Mouse (Mus musculus) stomach, embryonic 15.5 days (tissue): Measurements from ENCODE around the gene Sbf2. TPM values are rescaled to one million over a fixed set of nuclear protein-coding genes. Genes with fewer than 3 reads are reported as not detected.
"Not testable (repeated sequence)": the region's sequence is repeated elsewhere in the genome, so short reads cannot be mapped to it uniquely, and the experiment has no call there.

Experiments
- ATAC-seq: fragments of 200-750 bp; cut with Nextera tagmentation; 2 replicates; pipeline ENCODE4 v1.8.0; 2017; ENCODE audit warnings: low read depth, moderate number of reproducible peaks, moderate TSS enrichment; ENCODE audit not compliant: insufficient read depth, low FRiP score
- H3K27ac ChIP-seq: fragments of 300-500 bp; sonication (generic); 2 replicates; pipeline ENCODE4 v1.5.1; 2015; ENCODE audit warnings: mild to moderate bottlenecking, inconsistent platforms
- H3K27me3 ChIP-seq: fragments of 300-500 bp; sonication (generic); replicated peaks from 2 replicates; pipeline ENCODE4 v1.6.1; 2015; ENCODE audit warnings: inconsistent platforms
- H3K36me3 ChIP-seq: fragments of 300-500 bp; sonication (generic); 2 replicates; pipeline ENCODE4 v1.6.1; 2015; ENCODE audit warnings: inconsistent platforms
- H3K4me1 ChIP-seq: fragments of 300-500 bp; sonication (generic); 2 replicates; pipeline ENCODE4 v1.6.1; 2015; ENCODE audit warnings: inconsistent platforms
- H3K4me2 ChIP-seq: fragments of 300-500 bp; sonication (generic); 2 replicates; pipeline ENCODE4 v1.6.1; 2015; ENCODE audit warnings: mild to moderate bottlenecking, inconsistent platforms
- H3K4me3 ChIP-seq: fragments of 300-500 bp; sonication (generic); replicated peaks from 2 replicates; pipeline ENCODE4 v1.5.1; 2015; ENCODE audit warnings: inconsistent platforms
- H3K9ac ChIP-seq: fragments of 300-500 bp; sonication (generic); 2 replicates; pipeline ENCODE4 v1.6.1; 2015; ENCODE audit warnings: inconsistent platforms
- H3K9me3 ChIP-seq: fragments of 300-500 bp; sonication (generic); 2 replicates; pipeline ENCODE4 v1.6.1; 2016; ENCODE audit warnings: inconsistent platforms
- WGBS: fragments of 180-500 bp; shearing (Covaris S2); methylation state at CpG from one replicate; pipeline ENCODE4 v1.1.7; 2015; 5-methylcytosine and 5-hydroxymethylcytosine counted together
- polyA plus RNA-seq: library from polyadenylated mRNA; unstranded; fragments of >200 nt; fragmentation: Nextera tagmentation; extraction: Ambion mirVana; gene quantifications from 2 replicates; pipeline ENCODE4 v1.2.1, GENCODE M21; 2015

The Sbf2 gene
- polyA plus RNA-seq, 1 experiment from 2014 or later = 29.2 TPM

DNA sequence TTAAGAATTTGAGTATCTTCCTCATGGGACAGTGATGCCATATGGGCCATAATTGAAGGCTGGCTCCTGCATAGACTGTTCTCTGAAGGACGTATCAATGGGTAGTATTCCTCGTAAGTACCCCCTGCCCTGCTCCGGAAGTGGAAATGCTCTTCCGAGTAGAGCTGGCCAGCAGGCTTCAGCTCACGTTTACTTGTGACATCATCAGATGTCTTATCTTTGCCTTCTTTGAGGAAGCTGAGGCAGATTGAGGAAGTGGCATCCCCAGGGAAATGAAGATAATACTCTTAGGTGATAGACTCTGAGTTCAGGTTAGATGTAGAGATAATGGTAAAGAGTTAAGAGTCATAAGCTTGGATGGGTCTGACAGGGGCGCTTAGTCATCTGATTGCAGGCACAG lies 31.1 kb upstream of the Sbf2 start:
- Histone ChIP-seq H3K27me3 (no peaks in the 10 kb centered on the region), H3K9me3 (no peaks in the 10 kb centered on the region), H3K9ac (no peak overlapping the region), H3K4me2 (no peak overlapping the region), H3K4me1 (peaks cover 6% of the 10 kb centered on the region; the same call in 1 of the 2 replicates), H3K4me3 (no peak overlapping the region), H3K36me3 (no peaks in the 10 kb centered on the region), H3K27ac (no peak overlapping the region)
- no peak for ATAC-seq
- WGBS = 73% methylated on average over 6 of the region's 6 CpGs

DNA sequence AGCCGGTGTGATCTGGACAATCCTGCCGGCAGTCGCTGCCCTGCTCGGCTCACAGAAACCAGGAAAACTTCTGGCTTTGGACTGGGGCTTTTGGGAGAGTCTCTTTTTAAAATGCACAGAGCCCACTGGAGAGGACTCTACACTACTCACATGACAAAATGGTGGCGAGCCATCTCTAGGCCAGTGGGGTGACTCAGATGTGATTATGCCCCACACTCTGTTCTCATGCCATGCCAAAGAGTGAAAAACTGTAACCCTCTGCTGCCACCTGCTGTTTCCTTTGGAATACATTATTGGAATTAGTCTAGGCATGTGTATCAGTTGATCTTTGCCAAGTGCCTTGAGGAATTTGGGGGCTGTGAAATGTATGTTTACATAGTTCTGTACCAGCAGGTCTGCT lies 30.6 kb upstream of the Sbf2 start:
- ATAC-seq = peak; percentile 47; the same call in 1 of the 2 replicates
- no peak overlapping the region for H3K9ac ChIP-seq
- WGBS = 69% methylated on average over 5 of the region's 5 CpGs
- H3K27ac ChIP-seq = no peak overlapping the region
- peaks cover 6% of the 10 kb centered on the region; the same call in 1 of the 2 replicates for H3K4me1 ChIP-seq
- H3K4me2 ChIP-seq = no peak overlapping the region
- H3K36me3 ChIP-seq = no peaks in the 10 kb centered on the region
- no peak overlapping the region for H3K4me3 ChIP-seq
- no peaks in the 10 kb centered on the region for H3K9me3 ChIP-seq
- no peaks in the 10 kb centered on the region for H3K27me3 ChIP-seq

DNA sequence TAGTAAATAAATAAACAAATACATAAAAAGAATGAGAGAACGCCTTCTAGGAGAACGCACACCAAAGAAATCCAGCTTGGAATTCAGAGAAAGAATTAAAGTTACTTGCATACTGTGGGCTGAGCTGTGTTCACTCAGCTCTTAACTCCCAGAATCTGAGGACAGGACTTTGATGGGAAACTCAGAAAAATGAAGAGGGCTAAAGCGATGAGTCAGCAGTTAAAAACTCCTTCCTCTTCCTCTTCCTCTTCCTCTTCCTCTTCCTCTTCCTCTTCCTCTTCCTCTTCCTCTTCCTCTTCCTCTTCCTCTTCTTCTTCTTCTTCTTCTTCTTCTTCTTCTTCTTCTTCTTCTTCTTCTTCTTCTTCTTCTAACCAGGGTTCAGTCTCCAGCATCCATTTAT lies 25.2 kb upstream of the Sbf2 start:
- not testable (repeated sequence) for H3K36me3 ChIP-seq, H3K9ac ChIP-seq, H3K9me3 ChIP-seq, H3K27ac ChIP-seq, H3K4me2 ChIP-seq, ATAC-seq, H3K4me3 ChIP-seq, H3K27me3 ChIP-seq
- WGBS = 96% methylated on average over 3 of the region's 3 CpGs
- peaks cover 12% of the 10 kb centered on the region for H3K4me1 ChIP-seq

DNA sequence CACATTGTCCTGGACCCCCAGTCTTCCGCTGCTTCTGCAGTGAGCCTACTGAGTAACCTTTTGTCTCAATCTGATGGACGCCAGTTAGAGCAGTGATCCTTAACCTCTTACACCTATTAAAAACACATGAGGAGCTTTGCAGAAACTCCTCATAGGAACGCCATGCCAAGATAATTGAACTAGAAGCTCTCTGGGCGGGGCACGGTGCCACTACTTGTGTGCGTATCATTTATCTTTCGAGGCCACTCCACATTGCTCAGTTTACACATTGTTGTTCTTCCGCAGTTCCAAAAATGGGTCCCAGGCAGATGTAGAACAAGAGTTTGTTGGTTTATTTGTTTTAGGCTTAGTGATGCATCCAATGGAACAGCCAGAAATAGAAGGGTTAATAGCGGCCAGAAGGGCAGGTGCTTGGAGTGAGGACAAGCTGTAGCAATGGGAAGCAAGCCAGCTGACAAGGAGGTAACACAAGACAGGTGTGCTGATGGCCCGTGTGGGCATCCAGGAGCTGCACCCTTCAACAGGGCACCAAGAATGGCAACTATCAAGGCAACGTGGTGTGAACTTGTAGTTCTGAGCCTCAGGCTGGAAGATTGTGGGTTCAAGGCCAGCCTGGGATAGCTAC lies 24.7 kb upstream of the Sbf2 start:
- no peak for ATAC-seq
- Histone ChIP-seq H3K9ac (no peak overlapping the region), H3K4me2 (no peak overlapping the region), H3K36me3 (no peaks in the 10 kb centered on the region), H3K4me1 (peaks cover 12% of the 10 kb centered on the region), H3K27me3 (no peaks in the 10 kb centered on the region), H3K9me3 (no peaks in the 10 kb centered on the region), H3K27ac (no peak overlapping the region), H3K4me3 (no peak overlapping the region)
- WGBS = 85% methylated on average over 11 of the region's 11 CpGs

DNA sequence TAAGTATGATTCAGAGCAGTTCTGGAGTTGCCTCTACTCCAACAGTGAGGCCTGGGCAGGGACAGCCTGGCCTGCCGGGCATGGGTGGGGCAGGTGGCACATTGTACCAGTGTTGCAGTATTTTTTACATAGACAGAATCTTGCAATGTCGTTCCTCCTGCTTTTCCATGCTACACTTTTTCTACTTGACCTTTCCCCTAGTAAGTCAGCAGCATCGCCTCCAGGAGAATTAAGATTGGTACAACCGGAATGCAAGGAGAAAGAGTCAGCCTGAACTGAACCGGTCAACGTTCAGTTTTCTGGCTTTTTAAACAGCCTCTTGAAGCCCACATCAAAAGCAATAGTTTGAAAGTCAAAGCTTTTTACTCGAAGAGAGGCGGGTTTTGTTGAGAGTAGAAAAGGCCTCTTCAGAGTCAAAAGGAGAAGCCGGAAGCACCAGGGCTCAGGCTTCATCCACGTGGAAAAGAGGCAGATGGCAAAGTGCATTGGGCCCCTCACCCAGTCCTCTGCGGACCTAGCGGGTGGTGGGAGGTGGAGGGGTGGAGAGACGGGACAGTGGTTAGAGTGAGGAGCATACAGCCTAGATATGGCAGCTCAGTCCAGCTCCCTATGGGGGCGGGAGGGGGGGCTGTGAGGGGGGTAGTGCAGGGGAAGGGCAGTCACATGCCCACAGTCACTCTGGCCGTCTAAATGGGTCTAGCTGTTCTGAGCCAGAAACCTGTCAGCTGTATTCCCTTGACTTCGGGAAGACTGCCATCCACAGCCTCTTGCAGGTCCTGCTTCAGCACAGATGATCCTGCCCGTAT lies 23.8 kb upstream of the Sbf2 start:
- no peak for ATAC-seq
- WGBS = 40% methylated on average over 17 of the region's 17 CpGs
- Histone ChIP-seq H3K4me3 (no peak overlapping the region), H3K27ac (peak overlapping the region; percentile 8; the same call in 1 of the 2 replicates), H3K4me1 (peaks cover 12% of the 10 kb centered on the region), H3K27me3 (no peaks in the 10 kb centered on the region), H3K9ac (no peak overlapping the region), H3K9me3 (no peaks in the 10 kb centered on the region), H3K36me3 (no peaks in the 10 kb centered on the region), H3K4me2 (no peak overlapping the region)

DNA sequence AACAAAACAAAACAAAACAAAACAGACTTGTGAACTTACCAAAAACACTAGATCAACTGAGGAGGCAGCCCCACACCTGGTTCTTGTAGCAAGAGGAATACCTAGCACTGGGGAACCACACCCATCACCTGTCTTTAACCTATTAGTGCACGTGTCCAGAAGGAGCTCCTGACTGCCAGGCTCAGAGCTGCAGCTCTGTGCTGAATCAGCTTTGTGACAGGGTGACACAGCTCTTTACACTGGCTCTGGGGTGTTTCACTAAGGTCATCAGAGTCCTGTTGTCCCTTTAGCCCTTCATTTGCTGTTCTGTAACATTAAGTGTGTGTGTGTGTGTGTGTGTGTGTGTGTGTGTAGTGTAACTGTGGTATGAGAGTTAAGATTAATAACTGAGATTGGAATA lies 21.8 kb upstream of the Sbf2 start:
- Histone ChIP-seq H3K4me1 (peaks cover 12% of the 10 kb centered on the region), H3K36me3 (no peaks in the 10 kb centered on the region), H3K9me3 (no peaks in the 10 kb centered on the region), H3K27ac (no peak overlapping the region), H3K27me3 (no peaks in the 10 kb centered on the region), H3K4me2 (no peak overlapping the region), H3K9ac (no peak overlapping the region), H3K4me3 (no peak overlapping the region)
- no peak; the same call in 1 of the 2 replicates for ATAC-seq
- 28% methylated on average over 1 of the region's 1 CpGs for WGBS

DNA sequence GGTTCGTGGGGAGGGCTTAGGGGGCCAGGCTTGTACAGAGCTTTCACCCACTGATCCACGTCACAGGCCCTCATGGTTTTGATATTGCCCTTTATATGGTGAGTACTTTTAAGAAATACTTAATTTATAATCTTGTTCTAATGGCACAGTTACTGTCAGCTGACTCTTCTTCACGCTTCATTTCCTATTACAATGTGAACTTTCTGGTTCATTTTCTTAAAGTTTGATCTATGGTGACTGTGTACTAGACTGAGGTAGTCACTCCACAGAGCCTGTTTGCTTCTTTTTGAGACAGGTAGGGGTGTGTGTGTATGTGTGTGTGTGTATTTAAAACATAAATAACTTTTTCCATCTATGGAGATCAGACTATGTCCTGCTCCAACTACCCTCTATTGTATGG lies 21.2 kb upstream of the Sbf2 start:
- Histone ChIP-seq H3K9me3 (no peaks in the 10 kb centered on the region), H3K4me1 (peaks cover 12% of the 10 kb centered on the region), H3K4me3 (no peak overlapping the region), H3K9ac (no peak overlapping the region), H3K4me2 (no peak overlapping the region), H3K27ac (no peak overlapping the region), H3K27me3 (no peaks in the 10 kb centered on the region), H3K36me3 (no peaks in the 10 kb centered on the region)
- ATAC-seq = no peak
- 79% methylated on average over 3 of the region's 3 CpGs for WGBS

DNA sequence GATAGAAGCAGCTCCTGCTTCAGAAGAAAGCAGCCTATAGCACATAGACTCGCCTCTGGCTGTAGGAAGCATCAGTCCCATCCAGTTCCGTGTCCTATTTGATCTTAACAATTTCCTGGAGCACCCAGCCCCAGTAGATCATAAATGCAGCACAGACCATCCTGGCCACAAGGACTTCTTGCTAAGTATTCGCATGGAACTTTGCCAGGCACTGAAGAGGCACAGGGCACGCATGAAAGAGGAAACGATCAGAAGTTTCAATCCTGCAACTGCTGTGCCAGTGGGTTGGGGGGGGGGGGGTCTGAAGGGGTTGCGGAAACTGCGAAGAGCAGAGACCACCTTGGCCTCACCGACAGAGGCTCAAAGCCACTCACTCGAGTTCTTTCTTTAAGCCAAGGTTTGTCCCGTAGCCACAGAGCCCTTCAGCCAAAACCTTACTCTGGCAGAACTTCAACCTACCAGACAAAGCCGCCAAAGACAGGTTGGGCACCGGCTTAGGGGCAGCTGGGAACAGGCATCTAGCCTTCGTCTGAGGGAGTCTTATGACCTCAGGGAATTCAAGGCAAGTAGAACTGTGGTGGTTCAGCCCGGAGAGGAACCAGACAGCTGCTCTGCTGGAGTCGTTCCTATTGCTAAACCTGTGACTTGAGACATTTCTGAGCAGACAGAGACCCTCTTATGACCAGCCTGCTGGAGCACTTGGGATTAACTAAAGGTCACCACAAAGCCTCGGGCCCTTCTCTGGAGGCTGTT lies 16.6 kb upstream of the Sbf2 start:
- peak overlapping the region; percentile 92; the same call in 1 of the 2 replicates for H3K4me2 ChIP-seq
- peaks cover 25% of the 10 kb centered on the region for H3K4me1 ChIP-seq
- no peaks in the 10 kb centered on the region for H3K9me3 ChIP-seq
- no peak overlapping the region for H3K4me3 ChIP-seq
- 71% methylated on average over 16 of the region's 16 CpGs for WGBS
- no peak for ATAC-seq
- H3K9ac ChIP-seq = no peak overlapping the region
- H3K27me3 ChIP-seq = peaks cover 30% of the 10 kb centered on the region
- no peak overlapping the region for H3K27ac ChIP-seq
- H3K36me3 ChIP-seq = no peaks in the 10 kb centered on the region

DNA sequence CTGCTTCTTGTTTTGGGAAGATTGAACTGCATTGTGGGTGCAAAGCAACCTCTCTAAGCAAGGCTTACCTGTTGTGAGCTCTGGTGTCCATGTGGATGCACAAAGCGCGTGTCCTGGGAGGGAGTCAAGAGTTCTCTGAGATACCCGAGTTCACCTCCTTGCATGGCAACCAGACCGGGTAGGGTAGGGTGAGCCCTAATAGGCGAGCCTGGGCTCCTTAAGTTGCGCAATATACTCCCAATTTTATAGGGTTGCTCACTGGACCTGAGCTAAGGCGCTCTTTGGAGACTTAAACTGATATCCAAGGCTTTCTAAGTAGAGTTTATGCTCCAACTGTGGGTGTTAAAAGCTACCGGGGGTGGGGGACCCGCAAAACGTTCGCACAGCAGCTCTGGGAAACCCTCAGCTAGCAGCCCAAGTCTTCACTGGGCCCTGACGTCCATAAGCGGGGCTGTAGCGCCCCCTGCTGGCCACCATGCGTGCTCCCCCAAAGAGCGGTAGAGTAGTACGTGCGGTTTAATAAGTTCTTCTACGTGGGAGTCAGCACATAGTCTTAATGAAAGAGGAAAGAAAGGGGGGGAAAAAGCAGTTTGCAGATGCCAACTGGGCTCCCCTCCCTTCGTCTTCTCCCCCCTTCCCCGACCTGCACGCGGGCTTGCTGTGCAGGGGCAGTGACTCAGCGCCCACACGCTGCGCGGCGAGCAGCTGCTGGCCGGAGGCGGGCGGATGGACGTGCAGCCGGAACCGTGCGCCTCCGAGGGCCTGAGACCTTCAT lies 15.4 kb upstream of the Sbf2 start:
- no peak overlapping the region; the same call in 1 of the 2 replicates for H3K27ac ChIP-seq
- WGBS = 3% methylated on average over 36 of the region's 36 CpGs
- peaks cover 29% of the 10 kb centered on the region for H3K4me1 ChIP-seq

DNA sequence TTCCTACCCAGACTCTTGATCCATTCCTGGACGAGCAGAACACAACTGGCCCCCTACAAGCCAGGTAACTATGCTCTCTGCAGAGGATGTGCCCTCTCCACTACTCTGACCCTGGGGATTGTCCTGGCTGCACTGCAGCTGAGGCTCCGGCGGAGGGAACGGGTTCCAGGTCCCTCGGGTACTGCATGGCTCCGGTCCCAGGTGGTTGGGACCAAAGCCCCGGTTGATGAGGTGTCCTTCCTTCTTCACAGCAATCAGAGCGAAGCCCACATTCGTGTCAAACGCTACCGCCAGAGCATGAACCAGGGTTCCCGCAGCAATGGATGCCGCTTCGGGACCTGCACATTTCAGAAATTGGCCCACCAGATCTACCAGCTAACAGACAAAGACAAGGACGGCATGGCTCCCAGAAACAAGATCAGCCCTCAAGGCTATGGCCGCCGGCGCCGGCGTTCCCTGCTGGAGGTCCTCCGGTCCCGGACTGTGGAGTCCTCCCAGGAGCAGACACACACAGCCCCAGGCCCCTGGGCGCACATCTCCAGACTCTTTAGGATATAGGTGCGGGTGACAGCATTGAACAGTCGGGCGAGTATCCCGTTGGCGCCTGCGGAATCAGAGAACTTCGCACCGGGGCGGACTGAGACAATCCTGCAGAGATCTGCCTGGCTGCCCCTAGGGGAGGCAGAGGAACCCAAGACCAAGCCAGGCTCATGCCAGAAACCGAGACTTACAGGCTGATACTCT lies 14.1 kb upstream of the Sbf2 start:
- Histone ChIP-seq H3K27me3 (peaks cover 40% of the 10 kb centered on the region), H3K4me2 (peak overlapping the region; percentile 92), H3K4me3 (peak overlapping the region; percentile 49), H3K9me3 (no peaks in the 10 kb centered on the region), H3K36me3 (no peaks in the 10 kb centered on the region), H3K9ac (0 out of 2 replicates have a peak overlapping the region, but pooled peaks have one; percentile 16), H3K27ac (no peak overlapping the region), H3K4me1 (peaks cover 29% of the 10 kb centered on the region)
- WGBS = 2% methylated on average over 33 of the region's 33 CpGs
- no peak for ATAC-seq

More for the DNA sequence above, 15.4 kb upstream of the Sbf2 start:
- Histone ChIP-seq H3K4me2 (peak overlapping the region; percentile 92), H3K4me3 (peak overlapping the region; percentile 42), H3K9me3 (no peaks in the 10 kb centered on the region), H3K36me3 (no peaks in the 10 kb centered on the region), H3K9ac (peak overlapping the region; percentile 16; the same call in 1 of the 2 replicates), H3K27me3 (peaks cover 40% of the 10 kb centered on the region)
- peak; percentile 84 for ATAC-seq

DNA sequence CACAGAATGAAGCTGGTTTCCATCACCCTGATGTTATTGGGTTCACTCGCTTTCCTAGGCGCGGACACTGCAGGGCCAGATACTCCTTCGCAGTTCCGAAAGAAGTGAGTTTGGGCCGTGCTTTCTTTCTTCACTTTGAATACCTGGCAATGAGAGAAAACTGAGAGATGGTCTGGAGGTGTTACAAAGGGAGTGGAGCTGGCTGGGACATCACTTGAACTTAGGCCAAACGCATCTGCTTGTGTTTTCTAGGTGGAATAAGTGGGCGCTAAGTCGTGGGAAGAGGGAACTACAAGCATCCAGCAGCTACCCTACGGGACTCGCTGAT lies 13.5 kb upstream of the Sbf2 start:
- 2% methylated on average over 11 of the region's 11 CpGs for WGBS
- H3K4me3 ChIP-seq = peak overlapping the region; percentile 49
- no peak overlapping the region for H3K27ac ChIP-seq
- H3K27me3 ChIP-seq = peaks cover 40% of the 10 kb centered on the region
- H3K4me2 ChIP-seq = peak overlapping the region; percentile 92
- no peaks in the 10 kb centered on the region for H3K36me3 ChIP-seq
- ATAC-seq = no peak
- no peaks in the 10 kb centered on the region for H3K9me3 ChIP-seq
- H3K4me1 ChIP-seq = peaks cover 29% of the 10 kb centered on the region
- H3K9ac ChIP-seq = 0 out of 2 replicates have a peak overlapping the region, but pooled peaks have one; percentile 16
